ENCODE assay signal across 11 mouse cellular contexts in the genomic region with DNA sequence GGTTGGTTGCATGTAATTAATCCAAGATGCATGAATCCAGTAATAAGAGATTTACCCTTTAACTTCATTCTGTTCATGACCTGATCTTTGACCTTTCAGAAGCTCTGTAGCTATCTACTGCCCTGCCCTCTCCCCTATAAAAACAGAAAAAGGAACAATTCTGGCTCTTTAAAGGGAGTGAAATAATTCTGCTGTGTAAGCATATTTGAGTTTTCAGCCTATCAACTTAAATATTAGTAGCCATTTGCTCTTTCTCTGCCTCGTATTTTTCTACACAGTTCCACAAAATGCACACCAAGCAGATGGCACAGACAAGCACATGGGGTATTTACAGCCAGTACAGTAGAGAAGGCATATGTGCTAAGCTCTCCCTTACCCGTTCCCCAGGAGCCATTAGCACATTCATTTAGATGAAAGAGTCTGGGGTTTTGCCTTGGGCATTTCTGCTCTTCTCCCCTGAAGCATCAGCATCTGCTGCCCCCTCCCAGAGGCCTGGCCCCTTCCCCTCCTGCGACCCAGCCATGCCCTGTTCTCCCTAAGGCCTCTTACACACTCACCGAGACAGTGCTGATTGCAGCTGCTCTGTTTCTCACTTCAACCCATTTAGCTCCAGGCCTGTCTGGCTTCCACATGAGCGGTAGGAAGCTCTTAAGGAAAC. TPM values are rescaled to one million over a fixed set of nuclear protein-coding genes. Genes with fewer than 3 reads are reported as not detected.
DNase-seq lines count a peak whose midpoint lies in the region; ATAC-seq and TF ChIP-seq lines count a peak whose summit lies in the region.
"Had no signal": no experiment of that assay in that cellular context is flagged by ENCODE, and none has a peak within 500 bp of the region (broad histone marks: within the 10 kb centered on the region; RNA-seq: fewer than 3 reads in every experiment).

No protein-coding gene starts in this region.

- no peak for TF ChIP-seq CTCF in forebrain, postnatal 0 days (IDR thresholded peaks at IDR 0.05; ENCODE audit: low read depth)

- no peak overlapping the region for H3K4me3 ChIP-seq in forebrain, postnatal 0 days (ENCODE audit: low read depth, low read length)
- no peak overlapping the region for H3K4me3 ChIP-seq in midbrain, embryonic 12.5 days
- H3K4me3 ChIP-seq: embryonic facial prominence, embryonic 15.5 days; liver, embryonic 13.5 days; megakaryocyte, embryonic 14.5 days had no signal

- peak; percentile 75 for ATAC-seq in frontal cortex, adult (ENCODE audit: low TSS enrichment)
- ATAC-seq in forebrain, postnatal 0 days: peak; percentile 87
- ATAC-seq in midbrain, embryonic 12.5 days (ENCODE audit: low FRiP score, low read depth): peak; percentile 78

- H3K9me3 ChIP-seq in forebrain, postnatal 0 days (ENCODE audit: low read length): no peaks in the 10 kb centered on the region
- no peaks in the 10 kb centered on the region for H3K9me3 ChIP-seq in midbrain, embryonic 12.5 days
- H3K9me3 ChIP-seq: embryonic facial prominence, embryonic 15.5 days; liver, embryonic 13.5 days; megakaryocyte, embryonic 14.5 days had no signal

- peaks cover 12% of the 10 kb centered on the region for H3K4me1 ChIP-seq in forebrain, postnatal 0 days (ENCODE audit: insufficient read depth)
- H3K4me1 ChIP-seq in midbrain, embryonic 12.5 days: peaks cover 39% of the 10 kb centered on the region

- no peak overlapping the region for H3K4me2 ChIP-seq in forebrain, postnatal 0 days (ENCODE audit: low read depth)
- no peak overlapping the region for H3K4me2 ChIP-seq in midbrain, embryonic 12.5 days (replicated peaks)
- H3K4me2 ChIP-seq: embryonic facial prominence, embryonic 15.5 days; liver, embryonic 13.5 days had no signal

- H3K27me3 ChIP-seq in forebrain, postnatal 0 days (ENCODE audit: insufficient read depth, low read length): no peaks in the 10 kb centered on the region
- no peaks in the 10 kb centered on the region for H3K27me3 ChIP-seq in midbrain, embryonic 12.5 days
- H3K27me3 ChIP-seq: embryonic facial prominence, embryonic 15.5 days; liver, embryonic 13.5 days; megakaryocyte, embryonic 14.5 days had no signal

- peak overlapping the region; percentile 17; the same call in 1 of the 2 replicates for H3K27ac ChIP-seq in forebrain, postnatal 0 days (ENCODE audit: low read depth, low read length)
- peak overlapping the region; percentile 31; the same call in 1 of the 2 replicates for H3K27ac ChIP-seq in midbrain, embryonic 12.5 days (replicated peaks)
- H3K27ac ChIP-seq: embryonic facial prominence, embryonic 15.5 days; liver, embryonic 13.5 days had no signal

- WGBS in forebrain, postnatal 0 days: 33% methylated on average over 5 of the region's 5 CpGs
- WGBS in midbrain, embryonic 12.5 days: 63% methylated on average over 5 of the region's 5 CpGs

- no peak overlapping the region for H3K9ac ChIP-seq in forebrain, postnatal 0 days
- H3K9ac ChIP-seq in midbrain, embryonic 12.5 days (replicated peaks): no peak overlapping the region
- H3K9ac ChIP-seq: embryonic facial prominence, embryonic 15.5 days; liver, embryonic 13.5 days had no signal

- no peak for DNase-seq in frontal cortex, adult 2 months (ENCODE audit: extremely low spot score in 1 of 2, low spot score in 1 of 2)
- peak; percentile 39 for DNase-seq in embryo, embryonic 10.5 days (ENCODE audit: low spot score)
- peak; percentile 46 for DNase-seq in forebrain, postnatal 0 days
- no peak for DNase-seq in kidney, adult 11 months
- DNase-seq in spleen, adult 18-20 months: no peak
- no peak for DNase-seq in thymus, postnatal 4 days
- DNase-seq: liver, embryonic 13.5 days had no signal

- no peaks in the 10 kb centered on the region; the same call in 1 of the 2 replicates for H3K36me3 ChIP-seq in forebrain, postnatal 0 days (ENCODE audit: insufficient read depth)
- peaks cover 7% of the 10 kb centered on the region for H3K36me3 ChIP-seq in midbrain, embryonic 12.5 days
- H3K36me3 ChIP-seq: embryonic facial prominence, embryonic 15.5 days; liver, embryonic 13.5 days had no signal

RNA-seq across cellular contexts. Expression of a gene that starts 58.3 kb away (rescaled TPM):
- polyA plus RNA-seq in frontal cortex, adult 2 months (2012; rRNA removed): 127 and 145 TPM in 2 replicates
- total RNA-seq in forebrain, postnatal 0 days (2014; rRNA removed): 147 and 155 TPM in 2 replicates
- polyA plus RNA-seq in forebrain, postnatal 0 days (2015; fragmentation: Nextera tagmentation; extraction: Ambion mirVana): 75.1 and 85.8 TPM in 2 replicates
- polyA plus RNA-seq in midbrain, embryonic 12.5 days (2016; fragmentation: Nextera tagmentation; extraction: Ambion mirVana): 52.7 and 64.3 TPM in 2 replicates

Comparison
In these comparisons a context has a peak if more than half of its experiments do, and no peak if none do; other contexts are left out.
1. DNase-seq: peak in embryo, embryonic 10.5 days (single experiment) and forebrain, postnatal 0 days (single experiment); none in frontal cortex, adult 2 months (0 of 2), kidney, adult 11 months (single experiment), spleen, adult 18-20 months (0 of 2) and thymus, postnatal 4 days (single experiment).
2. Peak in every context shown above with its lines, with median percentiles within 50 percentile points of each other: ATAC-seq.